Mouse (Mus musculus): ENCODE results near the gene Ptpn4. TPM values are rescaled to one million over a fixed set of nuclear protein-coding genes. Genes with fewer than 3 reads are reported as not detected.

Ptpn4 gene
- polyA plus RNA-seq, 1 experiment from 2014 or later, result 17.6 TPM

- no peak overlapping the region for H3K4me3 ChIP-seq (replicated peaks; ENCODE audit: low read depth, low read length)
- H3K4me2 ChIP-seq (ENCODE audit: low read length), result no peak overlapping the region
- no peak overlapping the region for H3K27ac ChIP-seq (replicated peaks; ENCODE audit: low read depth, low read length)
- 20% methylated on average over 12 of the region's 12 CpGs for WGBS
- ATAC-seq (ENCODE audit: low FRiP score, low TSS enrichment), result no peak
- H3K4me1 ChIP-seq (ENCODE audit: control insufficient read depth, insufficient read depth, low read length), result no peaks in the 10 kb centered on the region
- H3K9ac ChIP-seq (replicated peaks; ENCODE audit: low read length), result no peak overlapping the region
- no peaks in the 10 kb centered on the region for H3K36me3 ChIP-seq (ENCODE audit: control insufficient read depth, insufficient read depth, low read length)
- DNase-seq, result peak; percentile 61
- no peaks in the 10 kb centered on the region for H3K27me3 ChIP-seq (ENCODE audit: control insufficient read depth, insufficient read depth, low read length)
- H3K9me3 ChIP-seq (ENCODE audit: control insufficient read depth, low read length), result no peaks in the 10 kb centered on the region
Observed at GRCm38 (mm10) chr1:119642367-119642766, 195.0 kb downstream of the Ptpn4 start.

GRCm38 (mm10) chr1:119641090-119641812 lies 196.2 kb downstream of the Ptpn4 start:
- H3K4me1 ChIP-seq (ENCODE audit: control insufficient read depth, insufficient read depth, low read length), result no peaks in the 10 kb centered on the region
- no peaks in the 10 kb centered on the region for H3K27me3 ChIP-seq (ENCODE audit: control insufficient read depth, insufficient read depth, low read length)
- H3K9me3 ChIP-seq (ENCODE audit: control insufficient read depth, low read length), result no peaks in the 10 kb centered on the region
- H3K4me3 ChIP-seq (replicated peaks; ENCODE audit: low read depth, low read length), result no peak overlapping the region
- no peaks in the 10 kb centered on the region for H3K36me3 ChIP-seq (ENCODE audit: control insufficient read depth, insufficient read depth, low read length)
- ATAC-seq (ENCODE audit: low FRiP score, low TSS enrichment) (no peak), DNase-seq (no peak)
- H3K4me2 ChIP-seq (ENCODE audit: low read length), result no peak overlapping the region
- H3K9ac ChIP-seq (replicated peaks; ENCODE audit: low read length), result no peak overlapping the region
- H3K27ac ChIP-seq (replicated peaks; ENCODE audit: low read depth, low read length), result no peak overlapping the region

GRCm38 (mm10) chr1:119640006-119640405 lies 197.4 kb downstream of the Ptpn4 start:
- Histone ChIP-seq H3K4me3 (replicated peaks; ENCODE audit: low read depth, low read length) (no peak overlapping the region), H3K9ac (replicated peaks; ENCODE audit: low read length) (no peak overlapping the region), H3K4me2 (ENCODE audit: low read length) (no peak overlapping the region), H3K27me3 (ENCODE audit: control insufficient read depth, insufficient read depth, low read length) (no peaks in the 10 kb centered on the region), H3K9me3 (ENCODE audit: control insufficient read depth, low read length) (no peaks in the 10 kb centered on the region), H3K27ac (replicated peaks; ENCODE audit: low read depth, low read length) (no peak overlapping the region), H3K36me3 (ENCODE audit: control insufficient read depth, insufficient read depth, low read length) (no peaks in the 10 kb centered on the region), H3K4me1 (ENCODE audit: control insufficient read depth, insufficient read depth, low read length) (no peaks in the 10 kb centered on the region)
- DNase-seq (no peak), ATAC-seq (ENCODE audit: low FRiP score, low TSS enrichment) (no peak)
- WGBS, result 94% methylated on average over 2 of the region's 2 CpGs

- H3K4me2 ChIP-seq (ENCODE audit: low read length), result no peak overlapping the region
- DNase-seq, result no peak
- no peak overlapping the region for H3K27ac ChIP-seq (replicated peaks; ENCODE audit: low read depth, low read length)
- H3K4me1 ChIP-seq (ENCODE audit: control insufficient read depth, insufficient read depth, low read length), result no peaks in the 10 kb centered on the region
- no peaks in the 10 kb centered on the region for H3K36me3 ChIP-seq (ENCODE audit: control insufficient read depth, insufficient read depth, low read length)
- WGBS, result 92% methylated on average over 6 of the region's 6 CpGs
- ATAC-seq (ENCODE audit: low FRiP score, low TSS enrichment), result no peak
- H3K4me3 ChIP-seq (replicated peaks; ENCODE audit: low read depth, low read length), result no peak overlapping the region
- no peak overlapping the region for H3K9ac ChIP-seq (replicated peaks; ENCODE audit: low read length)
- H3K9me3 ChIP-seq (ENCODE audit: control insufficient read depth, low read length), result no peaks in the 10 kb centered on the region
- H3K27me3 ChIP-seq (ENCODE audit: control insufficient read depth, insufficient read depth, low read length), result no peaks in the 10 kb centered on the region
Observed at GRCm38 (mm10) chr1:119637188-119638023, 200.0 kb downstream of the Ptpn4 start.

- WGBS, result 48% methylated on average over 3 of the region's 3 CpGs
- H3K27ac ChIP-seq (replicated peaks; ENCODE audit: low read depth, low read length), result no peak overlapping the region
- no peaks in the 10 kb centered on the region for H3K4me1 ChIP-seq (ENCODE audit: control insufficient read depth, insufficient read depth, low read length)
- H3K4me2 ChIP-seq (ENCODE audit: low read length), result no peak overlapping the region
- ATAC-seq (ENCODE audit: low FRiP score, low TSS enrichment), result no peak
- no peaks in the 10 kb centered on the region for H3K9me3 ChIP-seq (ENCODE audit: control insufficient read depth, low read length)
- DNase-seq, result no peak
- H3K9ac ChIP-seq (replicated peaks; ENCODE audit: low read length), result no peak overlapping the region
- no peaks in the 10 kb centered on the region for H3K36me3 ChIP-seq (ENCODE audit: control insufficient read depth, insufficient read depth, low read length)
- no peak overlapping the region for H3K4me3 ChIP-seq (replicated peaks; ENCODE audit: low read depth, low read length)
- H3K27me3 ChIP-seq (ENCODE audit: control insufficient read depth, insufficient read depth, low read length), result no peaks in the 10 kb centered on the region
Observed at GRCm38 (mm10) chr1:119634746-119635145, 202.7 kb downstream of the Ptpn4 start.

GRCm38 (mm10) chr1:119630428-119630827 lies 207.0 kb downstream of the Ptpn4 start:
- no peak overlapping the region for H3K27ac ChIP-seq (replicated peaks; ENCODE audit: low read depth, low read length)
- H3K4me2 ChIP-seq (ENCODE audit: low read length), result no peak overlapping the region
- DNase-seq (no peak), ATAC-seq (ENCODE audit: low FRiP score, low TSS enrichment) (no peak)
- H3K9ac ChIP-seq (replicated peaks; ENCODE audit: low read length), result no peak overlapping the region
- no peaks in the 10 kb centered on the region for H3K9me3 ChIP-seq (ENCODE audit: control insufficient read depth, low read length)
- H3K4me3 ChIP-seq (replicated peaks; ENCODE audit: low read depth, low read length), result no peak overlapping the region
- no peaks in the 10 kb centered on the region for H3K27me3 ChIP-seq (ENCODE audit: control insufficient read depth, insufficient read depth, low read length)
- 85% methylated on average over 1 of the region's 1 CpGs for WGBS
- no peaks in the 10 kb centered on the region; the same call in 1 of the 2 replicates for H3K36me3 ChIP-seq (ENCODE audit: control insufficient read depth, insufficient read depth, low read length)
- H3K4me1 ChIP-seq (ENCODE audit: control insufficient read depth, insufficient read depth, low read length), result no peaks in the 10 kb centered on the region

- WGBS, result 86% methylated on average over 4 of the region's 4 CpGs
- H3K27me3 ChIP-seq (ENCODE audit: control insufficient read depth, insufficient read depth, low read length), result no peaks in the 10 kb centered on the region
Observed at GRCm38 (mm10) chr1:119626837-119627236, 210.6 kb downstream of the Ptpn4 start.

GRCm38 (mm10) chr1:119624444-119624843 lies 213.0 kb downstream of the Ptpn4 start:
- Histone ChIP-seq H3K4me2 (ENCODE audit: low read length) (no peak overlapping the region), H3K4me1 (ENCODE audit: control insufficient read depth, insufficient read depth, low read length) (no peaks in the 10 kb centered on the region), H3K27me3 (ENCODE audit: control insufficient read depth, insufficient read depth, low read length) (no peaks in the 10 kb centered on the region), H3K4me3 (replicated peaks; ENCODE audit: low read depth, low read length) (no peak overlapping the region), H3K9ac (replicated peaks; ENCODE audit: low read length) (no peak overlapping the region), H3K9me3 (ENCODE audit: control insufficient read depth, low read length) (no peaks in the 10 kb centered on the region), H3K36me3 (ENCODE audit: control insufficient read depth, insufficient read depth, low read length) (peaks cover 5% of the 10 kb centered on the region; the same call in 1 of the 2 replicates), H3K27ac (replicated peaks; ENCODE audit: low read depth, low read length) (no peak overlapping the region)
- no peak for DNase-seq
- no peak for ATAC-seq (ENCODE audit: low FRiP score, low TSS enrichment)
- WGBS, result 56% methylated on average over 2 of the region's 2 CpGs

More at GRCm38 (mm10) chr1:119626837-119627236, 210.6 kb downstream of the Ptpn4 start:
- Histone ChIP-seq H3K36me3 (ENCODE audit: control insufficient read depth, insufficient read depth, low read length) (no peaks in the 10 kb centered on the region; the same call in 1 of the 2 replicates), H3K9me3 (ENCODE audit: control insufficient read depth, low read length) (no peaks in the 10 kb centered on the region), H3K9ac (replicated peaks; ENCODE audit: low read length) (no peak overlapping the region), H3K27ac (replicated peaks; ENCODE audit: low read depth, low read length) (no peak overlapping the region), H3K4me3 (replicated peaks; ENCODE audit: low read depth, low read length) (no peak overlapping the region), H3K4me1 (ENCODE audit: control insufficient read depth, insufficient read depth, low read length) (no peaks in the 10 kb centered on the region), H3K4me2 (ENCODE audit: low read length) (no peak overlapping the region)
- ATAC-seq (ENCODE audit: low FRiP score, low TSS enrichment), result no peak
- no peak for DNase-seq

Measured in midbrain, embryonic 14.5 days (tissue).